Mouse (Mus musculus) megakaryocyte, embryonic 14.5 days (primary cell): ENCODE measurements around the gene Zfp119b.

ENCODE experiments used
- FLI1 ChIP-seq: IDR thresholded peaks from 2 replicates; pipeline ENCODE4 v1.6.1; 2012; ENCODE audit warnings: low read length, inconsistent platforms, mixed read lengths
- GATA1 ChIP-seq: IDR thresholded peaks from 3 replicates; pipeline ENCODE4 v1.6.1; 2012; ENCODE audit warnings: mixed read lengths, low read length, inconsistent platforms, borderline replicate concordance

DNA sequence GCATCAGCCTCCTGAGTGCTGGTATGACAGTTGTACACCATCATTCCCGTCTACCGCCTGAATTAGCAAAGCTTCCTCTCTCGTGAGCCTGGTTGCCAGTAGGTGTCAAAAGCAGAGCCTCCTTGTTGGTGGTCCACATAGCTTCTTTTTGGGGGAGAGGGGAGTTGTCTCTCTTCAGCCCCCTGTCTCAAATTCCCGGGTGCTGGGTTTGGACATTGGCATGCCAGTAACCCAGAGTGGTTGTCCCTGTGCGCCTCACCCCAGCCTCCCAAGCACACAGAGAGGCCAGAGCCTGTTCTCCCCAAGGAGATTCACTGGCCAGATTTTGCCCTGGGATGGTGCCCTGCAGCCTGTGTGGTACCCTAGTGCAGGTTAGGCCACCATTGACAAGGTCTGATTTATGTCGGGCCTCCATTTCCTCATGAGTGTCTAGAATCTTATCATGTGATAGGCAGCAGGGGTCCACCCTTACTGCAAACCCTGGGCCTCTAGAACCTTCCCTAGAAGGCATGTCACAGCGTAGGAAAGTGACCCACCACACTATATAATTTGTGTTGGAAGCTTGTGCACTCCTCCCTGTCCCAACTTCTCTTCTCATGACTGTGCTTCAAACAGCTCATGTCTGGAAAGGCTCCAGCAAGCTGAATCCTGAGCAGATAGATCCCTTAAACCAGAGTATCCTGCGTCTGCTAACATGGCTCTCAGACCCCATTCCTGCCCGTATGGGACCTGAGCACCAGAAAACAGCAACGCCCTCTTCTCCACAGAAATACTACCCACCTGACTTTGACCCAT is 10.8 kb upstream of the Zfp119b start:
- no peak for TF ChIP-seq FLI1
- no peak for TF ChIP-seq GATA1
